Mouse (Mus musculus) testis, adult 2 months (tissue): ENCODE data around the gene Wnt6.

Experiments used
- CTCF ChIP-seq: fragments of 200-500 bp; IDR thresholded peaks from 2 replicates; pipeline ENCODE4 v1.5.1; 2012; ENCODE audit warnings: low read depth, mild to moderate bottlenecking, inconsistent platforms, low read length, moderate library complexity; ENCODE audit not compliant: control insufficient read depth, insufficient read depth, insufficient replicate concordance
- POLR2A ChIP-seq: fragments of 200-500 bp; IDR thresholded peaks from 2 replicates; pipeline ENCODE4 v1.6.1; 2012; ENCODE audit warnings: low read depth, mild to moderate bottlenecking, inconsistent platforms, low read length, moderate library complexity; ENCODE audit not compliant: control insufficient read depth

DNA sequence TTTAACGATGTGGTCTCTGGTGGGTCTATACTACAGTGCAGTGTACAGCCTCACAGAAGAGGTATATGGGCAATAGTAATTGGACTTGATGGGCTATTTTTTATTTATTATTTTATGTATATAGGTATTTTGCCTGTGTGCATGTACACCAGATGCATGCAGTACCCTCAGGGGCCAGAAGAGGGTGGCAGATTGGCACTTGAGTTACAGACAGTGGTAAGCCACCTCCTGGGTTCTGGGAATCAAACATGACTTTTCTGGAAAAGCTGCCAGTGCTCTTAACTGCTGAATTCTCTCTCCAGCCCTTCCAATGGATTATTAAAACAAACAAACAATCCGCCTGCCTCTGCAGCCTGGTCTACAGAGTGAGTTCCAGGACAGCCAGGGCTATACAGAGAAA lies 47.9 kb upstream of the Wnt6 start:
- TF ChIP-seq CTCF (peak; percentile 21; the same call in 1 of the 2 replicates), POLR2A (no peak)
